Mouse (Mus musculus) lung, postnatal 0 days (tissue): Measurements from ENCODE around the gene Scamp3.

Experiments
- CTCF ChIP-seq: IDR thresholded peaks from 2 replicates; pipeline ENCODE4 v1.5.1; 2016; ENCODE audit warnings: antibody characterized with exemption, mild to moderate bottlenecking
- EP300 ChIP-seq: IDR thresholded peaks from 2 replicates; pipeline ENCODE4 v1.6.1; 2016; ENCODE audit warnings: antibody characterized with exemption, mild to moderate bottlenecking, control low read depth

GRCm38 (mm10) chr3:89159211-89159610 lies 18.1 kb upstream of the Scamp3 start:
- TF ChIP-seq CTCF (no peak), EP300 (no peak)
